Mouse (Mus musculus) midbrain, postnatal 0 days (tissue): ENCODE measurements at regions not wholly inside any gene's neighbourhood (a gene's known extent, or its start where the extent isn't known, plus 50 kb on each side); places are given as distances from the start of the nearest gene placed in this dataset.

ENCODE experiments used
- ATAC-seq: fragments of 200-750 bp; cut with Nextera tagmentation; 2 replicates; pipeline ENCODE4 v1.8.0; 2017; ENCODE audit warnings: moderate number of reproducible peaks, mild to moderate bottlenecking, moderate TSS enrichment, moderate library complexity; ENCODE audit not compliant: low FRiP score
- DNase-seq: peaks from one replicate; pipeline ENCODE4 v3.0.0-alpha.2; 2015; ENCODE audit warnings: low spot score
- H3K27ac ChIP-seq: fragments of 300-500 bp; sonication (generic); 2 replicates; pipeline ENCODE4 v1.5.1; 2014; ENCODE audit warnings: low read depth, mild to moderate bottlenecking, low read length, mixed read lengths
- H3K27me3 ChIP-seq: fragments of 300-500 bp; sonication (generic); 2 replicates; pipeline ENCODE4 v1.6.1; 2014; ENCODE audit warnings: low read length, control low read depth, mixed read lengths; ENCODE audit not compliant: insufficient read depth
- H3K36me3 ChIP-seq: fragments of 300-500 bp; sonication (generic); 2 replicates; pipeline ENCODE4 v1.6.1; 2014; ENCODE audit warnings: low read length, control low read depth, mixed read lengths; ENCODE audit not compliant: insufficient read depth
- H3K4me1 ChIP-seq: fragments of 300-500 bp; sonication (generic); 2 replicates; pipeline ENCODE4 v1.6.1; 2014; ENCODE audit warnings: mild to moderate bottlenecking, control low read depth, antibody characterized with exemption, low read length, mixed read lengths; ENCODE audit not compliant: insufficient read depth
- H3K4me2 ChIP-seq: fragments of 300-500 bp; sonication (generic); 2 replicates; pipeline ENCODE4 v1.6.1; 2014; ENCODE audit warnings: low read depth, mild to moderate bottlenecking, low read length, mixed read lengths; ENCODE audit not compliant: poor library complexity, severe bottlenecking
- H3K4me3 ChIP-seq: fragments of 300-500 bp; sonication (generic); 2 replicates; pipeline ENCODE4 v1.5.1; 2014; ENCODE audit warnings: low read depth, mild to moderate bottlenecking, low read length, moderate library complexity
- H3K9ac ChIP-seq: fragments of 300-500 bp; sonication (generic); replicated peaks from 2 replicates; pipeline ENCODE4 v1.6.1; 2014; ENCODE audit warnings: mild to moderate bottlenecking, low read length, moderate library complexity, mixed read lengths; ENCODE audit not compliant: poor library complexity, severe bottlenecking
- H3K9me3 ChIP-seq: fragments of 300-500 bp; sonication (generic); 2 replicates; pipeline ENCODE4 v1.6.1; 2016; ENCODE audit warnings: low read length, control low read depth
- CTCF ChIP-seq: IDR thresholded peaks from 2 replicates; pipeline ENCODE4 v1.5.1; 2016; ENCODE audit warnings: antibody characterized with exemption, mild to moderate bottlenecking
- WGBS: fragments of 180-500 bp; shearing (Covaris S2); extraction: QIAGEN DNeasy Blood & Tissue Kit; methylation state at CpG from one replicate; pipeline ENCODE4 v1.1.7; 2014; 5-methylcytosine and 5-hydroxymethylcytosine counted together

- no peak overlapping the region for H3K4me2 ChIP-seq
- no peak overlapping the region for H3K27ac ChIP-seq
- ATAC-seq (no peak), DNase-seq (no peak)
- 64% methylated on average over 2 of the region's 2 CpGs for WGBS
- H3K4me1 ChIP-seq, result no peaks in the 10 kb centered on the region
- H3K4me3 ChIP-seq, result no peak overlapping the region
- H3K27me3 ChIP-seq, result no peaks in the 10 kb centered on the region
- H3K9ac ChIP-seq, result no peak overlapping the region
- H3K36me3 ChIP-seq, result no peaks in the 10 kb centered on the region
- no peaks in the 10 kb centered on the region for H3K9me3 ChIP-seq
- TF ChIP-seq CTCF, result no peak
Measured at GRCm38 (mm10) chr4:75394264-75394663, 116.2 kb upstream of the Dmac1 start.

- H3K27me3 ChIP-seq, result no peaks in the 10 kb centered on the region
- H3K9ac ChIP-seq, result no peak overlapping the region
- 17% methylated on average over 3 of the region's 3 CpGs for WGBS
- no peaks in the 10 kb centered on the region for H3K4me1 ChIP-seq
- no peaks in the 10 kb centered on the region for H3K36me3 ChIP-seq
- DNase-seq, result no peak
- ATAC-seq, result no peak
- no peaks in the 10 kb centered on the region for H3K9me3 ChIP-seq
- no peak for TF ChIP-seq CTCF
- no peak overlapping the region for H3K4me2 ChIP-seq
- no peak overlapping the region for H3K4me3 ChIP-seq
- no peak overlapping the region for H3K27ac ChIP-seq
Measured at GRCm38 (mm10) chr4:75386271-75386938, 108.3 kb upstream of the Dmac1 start.

GRCm38 (mm10) chr4:75359496-75359895, 81.4 kb upstream of the Dmac1 start:
- Histone ChIP-seq H3K4me1 (no peaks in the 10 kb centered on the region), H3K9me3 (no peaks in the 10 kb centered on the region), H3K27me3 (no peaks in the 10 kb centered on the region), H3K27ac (no peak overlapping the region), H3K4me3 (no peak overlapping the region), H3K36me3 (no peaks in the 10 kb centered on the region), H3K4me2 (no peak overlapping the region), H3K9ac (no peak overlapping the region)
- DNase-seq (no peak), ATAC-seq (no peak)
- no peak for TF ChIP-seq CTCF
- 84% methylated on average over 2 of the region's 2 CpGs for WGBS

- H3K4me2 ChIP-seq, result no peak overlapping the region
- no peak overlapping the region for H3K9ac ChIP-seq
- no peaks in the 10 kb centered on the region for H3K36me3 ChIP-seq
- ATAC-seq (no peak), DNase-seq (no peak)
- H3K27me3 ChIP-seq, result no peaks in the 10 kb centered on the region
- no peaks in the 10 kb centered on the region for H3K4me1 ChIP-seq
- TF ChIP-seq CTCF, result no peak
- no peak overlapping the region for H3K27ac ChIP-seq
- H3K9me3 ChIP-seq, result no peaks in the 10 kb centered on the region
- 97% methylated on average over 5 of the region's 9 CpGs for WGBS
- no peak overlapping the region for H3K4me3 ChIP-seq
Measured at GRCm38 (mm10) chr4:75355621-75356020, 77.5 kb upstream of the Dmac1 start.

- no peak overlapping the region for H3K4me3 ChIP-seq
- no peaks in the 10 kb centered on the region for H3K4me1 ChIP-seq
- WGBS, result 90% methylated on average over 2 of the region's 2 CpGs
- TF ChIP-seq CTCF, result no peak
- ATAC-seq (no peak), DNase-seq (no peak)
- H3K9ac ChIP-seq, result no peak overlapping the region
- H3K27ac ChIP-seq, result no peak overlapping the region
- H3K4me2 ChIP-seq, result no peak overlapping the region
- H3K9me3 ChIP-seq, result no peaks in the 10 kb centered on the region
- H3K27me3 ChIP-seq, result no peaks in the 10 kb centered on the region
- H3K36me3 ChIP-seq, result no peaks in the 10 kb centered on the region
Measured at GRCm38 (mm10) chr4:75334496-75334895, 56.4 kb upstream of the Dmac1 start.

GRCm38 (mm10) chr4:75332791-75333190, 54.7 kb upstream of the Dmac1 start:
- H3K27ac ChIP-seq, result no peak overlapping the region
- H3K4me1 ChIP-seq, result no peaks in the 10 kb centered on the region
- no peaks in the 10 kb centered on the region for H3K36me3 ChIP-seq
- no peak overlapping the region for H3K9ac ChIP-seq
- H3K4me2 ChIP-seq, result no peak overlapping the region
- no peak for TF ChIP-seq CTCF
- no peak for DNase-seq
- no peaks in the 10 kb centered on the region for H3K27me3 ChIP-seq
- no peak overlapping the region for H3K4me3 ChIP-seq
- WGBS, result 90% methylated on average over 5 of the region's 5 CpGs
- H3K9me3 ChIP-seq, result no peaks in the 10 kb centered on the region
- ATAC-seq, result no peak
